Mouse (Mus musculus) megakaryocyte, embryonic 14.5 days (primary cell): ENCODE results near the gene H2-D1. TPM values are rescaled to one million over a fixed set of nuclear protein-coding genes. Genes with fewer than 3 reads are reported as not detected.

Experiments
- H3K27me3 ChIP-seq: replicated peaks from 2 replicates; pipeline ENCODE3; 2012; ENCODE audit warnings: inconsistent platforms
- H3K36me3 ChIP-seq: replicated peaks from 2 replicates; pipeline ENCODE3; 2012; ENCODE audit warnings: low read length, inconsistent platforms, mixed read lengths
- H3K4me1 ChIP-seq: 2 replicates; pipeline ENCODE4 v1.6.1; 2012; ENCODE audit warnings: inconsistent platforms
- H3K4me3 ChIP-seq: replicated peaks from 2 replicates; pipeline ENCODE3; 2012; ENCODE audit warnings: moderate library complexity, mild to moderate bottlenecking, inconsistent platforms
- H3K9me3 ChIP-seq: 2 replicates; pipeline ENCODE4 v1.6.1; 2012; ENCODE audit warnings: inconsistent platforms
- FLI1 ChIP-seq: IDR thresholded peaks from 2 replicates; pipeline ENCODE4 v1.6.1; 2012; ENCODE audit warnings: low read length, inconsistent platforms, mixed read lengths
- GATA1 ChIP-seq: IDR thresholded peaks from 3 replicates; pipeline ENCODE4 v1.6.1; 2012; ENCODE audit warnings: mixed read lengths, low read length, inconsistent platforms, borderline replicate concordance
- polyA plus RNA-seq: library from polyadenylated mRNA; stranded (reverse); fragments of >175 nt; gene quantifications from 2 replicates; pipeline ENCODE4 v1.2.3, GENCODE M21; 2012; ENCODE audit warnings: low replicate concordance; ENCODE audit not compliant: insufficient read depth

The H2-D1 gene
- 170 and 362 TPM in 2 replicates for polyA plus RNA-seq

DNA sequence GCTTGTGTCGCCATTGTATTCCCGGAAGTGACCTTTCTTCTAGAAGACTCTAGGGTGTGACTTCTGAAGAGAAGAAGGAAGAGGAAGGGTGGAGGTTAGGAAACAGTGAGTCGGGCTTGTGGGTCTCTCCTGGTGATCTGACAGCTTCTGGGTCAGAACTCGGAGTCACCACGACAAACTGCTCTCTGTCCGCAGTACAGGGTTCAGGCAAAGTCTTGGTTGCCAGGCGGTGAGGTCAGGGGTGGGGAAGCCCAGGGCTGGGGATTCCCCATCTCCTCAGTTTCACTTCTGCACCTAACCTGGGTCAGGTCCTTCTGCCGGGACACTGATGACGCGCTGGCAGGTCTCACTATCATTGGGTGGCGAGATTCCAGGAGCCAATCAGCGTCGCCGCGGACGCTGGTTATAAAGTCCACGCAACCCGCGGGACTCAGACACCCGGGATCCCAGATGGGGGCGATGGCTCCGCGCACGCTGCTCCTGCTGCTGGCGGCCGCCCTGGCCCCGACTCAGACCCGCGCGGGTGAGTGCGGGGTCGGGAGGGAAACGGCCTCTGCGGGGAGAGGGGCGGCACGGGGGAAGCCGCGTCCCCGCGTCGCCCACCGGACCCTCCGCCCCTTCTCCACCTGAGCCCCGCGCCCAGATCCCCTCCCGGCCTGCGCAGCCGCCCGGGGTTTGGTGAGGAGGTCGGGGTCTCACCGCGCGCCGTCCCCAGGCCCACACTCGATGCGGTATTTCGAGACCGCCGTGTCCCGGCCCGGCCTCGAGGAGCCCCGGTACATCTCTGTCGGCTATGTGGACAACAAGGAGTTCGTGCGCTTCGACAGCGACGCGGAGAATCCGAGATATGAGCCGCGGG lies at the start of gene H2-D1:
H2-D1 (plus strand) TSS at position 67 of the 859 bp plus-strand sequence.
- H3K36me3 ChIP-seq = peaks cover 27% of the 10 kb centered on the region
- H3K27me3 ChIP-seq = no peaks in the 10 kb centered on the region
- H3K4me1 ChIP-seq = peaks cover 58% of the 10 kb centered on the region
- no peaks in the 10 kb centered on the region for H3K9me3 ChIP-seq
- H3K4me3 ChIP-seq = peak within 1 kb of the TSS; percentile 94
- TF ChIP-seq GATA1 (no peak), FLI1 (no peak)

DNA sequence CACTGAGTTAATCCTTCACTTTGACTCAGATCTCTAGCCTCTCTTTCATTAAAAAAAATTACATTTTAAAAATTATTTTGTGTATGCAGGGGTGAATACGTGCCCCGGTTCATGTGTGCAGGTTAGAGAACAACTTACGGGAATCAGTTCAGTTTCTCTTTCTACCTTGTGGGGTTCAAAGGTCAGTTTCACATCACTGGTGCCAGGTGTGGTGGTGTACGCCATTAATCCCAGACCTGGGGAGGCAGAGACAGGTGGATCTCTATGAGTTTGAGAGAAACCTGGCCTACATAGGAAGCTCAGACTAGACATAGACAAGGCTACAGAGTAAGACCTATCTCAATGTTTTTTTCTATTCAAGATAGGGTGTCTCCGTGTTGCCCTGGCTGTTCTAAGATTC lies 49.5 kb upstream of the H2-D1 start:
- Histone ChIP-seq H3K4me1 (peaks cover 75% of the 10 kb centered on the region), H3K27me3 (no peaks in the 10 kb centered on the region), H3K36me3 (peaks cover 2% of the 10 kb centered on the region), H3K4me3 (no peak overlapping the region), H3K9me3 (no peaks in the 10 kb centered on the region)
- TF ChIP-seq FLI1 (no peak), GATA1 (no peak)

DNA sequence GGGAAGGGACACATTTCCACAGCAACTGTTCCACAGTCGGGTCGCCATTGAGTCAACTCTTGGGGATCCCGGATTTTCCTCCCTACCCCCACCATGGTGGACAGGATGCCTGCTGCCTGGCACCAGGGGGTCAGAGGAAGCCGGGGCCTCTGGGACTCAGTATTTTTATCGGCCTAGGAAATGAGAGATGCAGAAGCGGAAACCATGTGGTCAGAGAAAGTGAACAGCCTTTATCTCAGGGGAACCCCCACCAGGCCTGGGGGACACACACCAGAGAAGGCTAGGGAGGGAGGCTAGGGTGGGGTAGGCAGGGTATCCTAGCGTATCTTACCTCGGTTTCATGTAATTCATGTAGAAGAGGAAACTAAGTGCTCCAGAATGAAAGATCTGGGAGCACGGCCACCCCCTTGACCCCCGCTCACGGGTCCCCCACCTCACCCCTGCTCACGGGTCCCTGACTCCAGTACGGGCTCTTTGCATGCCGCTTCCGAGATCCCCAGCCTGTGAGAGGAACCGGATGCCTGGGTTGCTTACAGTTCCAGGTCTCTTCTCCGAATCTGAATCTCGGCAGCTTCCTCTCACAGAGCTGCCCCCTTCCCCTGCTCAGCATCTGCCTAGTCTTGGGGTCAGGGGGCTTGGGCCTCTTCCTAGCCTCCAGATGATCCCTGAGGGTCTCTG lies 43.9 kb upstream of the H2-D1 start:
- peaks cover 34% of the 10 kb centered on the region for H3K36me3 ChIP-seq
- TF ChIP-seq FLI1 = no peak
- TF ChIP-seq GATA1 = no peak; the same call in 2 of the 3 replicates
- H3K9me3 ChIP-seq = no peaks in the 10 kb centered on the region
- H3K4me3 ChIP-seq = peak overlapping the region; percentile 81
- peaks cover 93% of the 10 kb centered on the region for H3K4me1 ChIP-seq
- H3K27me3 ChIP-seq = no peaks in the 10 kb centered on the region

DNA sequence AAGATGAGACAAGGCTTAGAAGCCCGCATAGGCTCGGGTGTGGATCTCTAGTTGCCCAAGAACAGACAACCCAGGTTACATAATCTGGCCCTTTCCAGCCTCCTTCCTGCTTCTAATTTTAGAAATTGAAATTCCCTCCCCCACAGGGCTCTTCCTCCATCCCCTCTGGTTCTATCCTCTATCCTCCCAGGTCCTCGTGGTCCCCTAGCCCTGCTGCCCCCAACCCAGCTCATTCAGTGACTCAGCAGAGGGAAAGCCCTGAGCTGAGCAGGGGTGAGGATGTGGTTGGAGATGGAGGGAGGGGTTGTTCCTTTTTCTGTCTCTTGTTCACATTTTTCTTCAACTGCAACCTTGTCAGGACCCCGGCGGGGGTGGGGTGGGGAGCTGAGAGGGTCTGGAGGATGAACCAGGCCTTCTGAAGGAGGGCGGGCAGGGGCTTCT lies 42.9 kb upstream of the H2-D1 start:
- H3K36me3 ChIP-seq = peaks cover 36% of the 10 kb centered on the region
- peaks cover 90% of the 10 kb centered on the region for H3K4me1 ChIP-seq
- peak overlapping the region; percentile 81 for H3K4me3 ChIP-seq
- no peaks in the 10 kb centered on the region for H3K27me3 ChIP-seq
- H3K9me3 ChIP-seq = no peaks in the 10 kb centered on the region
- TF ChIP-seq FLI1 (no peak), GATA1 (no peak)

- H3K9me3 ChIP-seq = no peaks in the 10 kb centered on the region
- TF ChIP-seq FLI1 = no peak
- no peak for TF ChIP-seq GATA1
- H3K36me3 ChIP-seq = peaks cover 42% of the 10 kb centered on the region
- no peaks in the 10 kb centered on the region for H3K27me3 ChIP-seq
- peak within 1 kb of the TSS; percentile 81 for H3K4me3 ChIP-seq
- peaks cover 90% of the 10 kb centered on the region for H3K4me1 ChIP-seq
Measured at GRCm38 (mm10) chr17:35220156-35220952, 42.2 kb upstream of the H2-D1 start, which contains the start of gene Gm16181. Gm16181 (plus strand) TSS chr17:35220834.

- H3K4me3 ChIP-seq = peak overlapping the region; percentile 80
- TF ChIP-seq FLI1 = no peak
- TF ChIP-seq GATA1 = peak; percentile 71; the same call in 1 of the 3 replicates
- no peaks in the 10 kb centered on the region for H3K27me3 ChIP-seq
- peaks cover 92% of the 10 kb centered on the region for H3K4me1 ChIP-seq
- no peaks in the 10 kb centered on the region for H3K9me3 ChIP-seq
- H3K36me3 ChIP-seq = peaks cover 56% of the 10 kb centered on the region
Measured at GRCm38 (mm10) chr17:35222299-35222698, 40.2 kb upstream of the H2-D1 start.

DNA sequence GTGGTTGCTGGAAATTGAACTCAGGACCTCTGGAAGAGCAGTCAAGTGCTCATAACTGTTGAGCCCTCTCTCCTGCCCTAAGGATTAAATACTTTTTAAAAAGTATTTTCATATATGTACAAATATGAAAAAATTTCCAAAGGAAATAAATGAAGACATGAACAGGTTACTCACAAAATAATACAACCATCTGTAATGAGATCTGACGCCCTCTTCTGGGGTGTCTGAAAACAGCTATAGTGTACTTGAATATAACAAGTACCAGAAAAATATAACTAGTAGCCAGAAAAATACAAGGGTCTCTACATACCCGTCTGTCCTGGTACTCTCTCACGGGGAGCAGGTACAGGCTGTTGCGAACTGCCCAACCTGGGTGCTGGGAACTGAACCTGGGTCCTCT lies 37.9 kb upstream of the H2-D1 start:
- peaks cover 90% of the 10 kb centered on the region for H3K4me1 ChIP-seq
- TF ChIP-seq GATA1 (no peak), FLI1 (no peak)

DNA sequence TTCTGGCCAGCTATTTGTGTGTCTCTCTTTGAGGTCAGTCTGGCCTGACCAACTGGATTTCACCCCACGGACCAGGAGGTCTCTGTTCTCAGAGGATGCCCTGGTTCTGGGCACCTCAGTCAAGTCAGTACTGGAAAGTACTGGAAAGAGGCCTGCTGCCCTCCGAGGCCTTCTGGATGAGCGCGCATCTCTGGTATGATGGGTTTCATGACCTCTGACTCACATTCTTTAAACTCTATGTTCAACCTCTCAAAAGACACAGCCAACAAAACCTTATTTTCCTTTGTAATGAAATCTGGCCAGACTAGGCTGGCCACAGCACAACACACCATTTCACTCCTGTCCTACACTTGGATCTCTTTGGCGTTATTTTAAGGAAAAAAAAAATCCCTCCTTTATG lies 37.1 kb upstream of the H2-D1 start:
- H3K9me3 ChIP-seq = no peaks in the 10 kb centered on the region
- H3K36me3 ChIP-seq = peaks cover 80% of the 10 kb centered on the region
- peaks cover 88% of the 10 kb centered on the region for H3K4me1 ChIP-seq
- TF ChIP-seq GATA1 (no peak), FLI1 (no peak)
- no peaks in the 10 kb centered on the region for H3K27me3 ChIP-seq
- no peak overlapping the region for H3K4me3 ChIP-seq

More for the DNA sequence above, 37.9 kb upstream of the H2-D1 start:
- H3K4me3 ChIP-seq = no peak overlapping the region
- H3K36me3 ChIP-seq = peaks cover 80% of the 10 kb centered on the region
- H3K27me3 ChIP-seq = no peaks in the 10 kb centered on the region
- H3K9me3 ChIP-seq = no peaks in the 10 kb centered on the region

DNA sequence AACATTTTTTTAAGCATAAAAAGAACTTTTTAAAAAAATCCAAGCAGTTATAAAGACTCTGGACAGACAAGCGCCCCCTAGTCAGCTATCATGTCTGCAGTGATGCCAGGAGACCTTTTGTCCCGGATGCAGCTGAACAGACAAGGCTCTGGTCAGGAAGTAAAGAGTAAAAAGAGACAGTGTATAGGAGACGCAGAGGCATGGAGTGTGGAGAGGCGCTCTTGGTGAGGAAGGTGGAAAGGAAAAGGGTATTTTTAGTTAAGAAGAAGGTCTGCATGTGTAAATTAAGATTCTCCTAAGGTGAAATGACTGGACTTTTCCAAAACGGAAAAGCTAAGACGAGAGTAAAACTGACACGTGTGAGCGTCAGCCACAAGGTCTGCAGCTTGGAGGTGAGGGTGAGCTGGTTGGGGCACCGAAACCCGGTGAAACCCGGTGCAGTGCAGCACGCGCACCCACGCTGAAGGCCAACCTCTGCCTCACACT lies 35.9 kb upstream of the H2-D1 start:
- Histone ChIP-seq H3K9me3 (no peaks in the 10 kb centered on the region), H3K36me3 (peaks cover 82% of the 10 kb centered on the region), H3K4me1 (peaks cover 88% of the 10 kb centered on the region), H3K4me3 (peak overlapping the region; percentile 42), H3K27me3 (no peaks in the 10 kb centered on the region)
- TF ChIP-seq FLI1 = no peak
- TF ChIP-seq GATA1 = no peak
